Comparison of ENCODE assay signal across 14 mouse cellular contexts in genomic region chr7:101049326-101050087, GRCm38 (mm10). TPM values are rescaled to one million over a fixed set of nuclear protein-coding genes. Genes with fewer than 3 reads are reported as not detected.
A peak's percentile ranks its signal among the peaks of the same experiment; 100 is the strongest.
DNase-seq lines count a peak whose midpoint lies in the region; ATAC-seq and TF ChIP-seq lines count a peak whose summit lies in the region.
"Had no signal": no experiment of that assay in that cellular context is flagged by ENCODE, and none has a peak within 500 bp of the region (broad histone marks: within the 10 kb centered on the region; RNA-seq: fewer than 3 reads in every experiment).

No protein-coding gene starts in this region.

- ATAC-seq in lung, postnatal 0 days = peak; percentile 76
- ATAC-seq: forebrain, embryonic 13.5 days; intestine, embryonic 15.5 days; midbrain, embryonic 13.5 days had no signal

- H3K9ac ChIP-seq in lung, postnatal 0 days (replicated peaks; ENCODE audit: low read depth) = no peak overlapping the region
- H3K9ac ChIP-seq: forebrain, embryonic 13.5 days; intestine, embryonic 15.5 days; midbrain, embryonic 13.5 days had no signal

- no peak for TF ChIP-seq EP300 in lung, postnatal 0 days (IDR thresholded peaks at IDR 0.05)

- no peak overlapping the region for H3K4me2 ChIP-seq in lung, postnatal 0 days (replicated peaks; ENCODE audit: low read depth, low read length)
- H3K4me2 ChIP-seq: forebrain, embryonic 13.5 days; intestine, embryonic 15.5 days; midbrain, embryonic 13.5 days had no signal

- no peak for TF ChIP-seq CTCF in lung, postnatal 0 days (IDR thresholded peaks at IDR 0.05)

- no peaks in the 10 kb centered on the region for H3K9me3 ChIP-seq in heart, embryonic 10.5 days
- no peaks in the 10 kb centered on the region for H3K9me3 ChIP-seq in lung, postnatal 0 days (ENCODE audit: low read length)
- H3K9me3 ChIP-seq: forebrain, embryonic 13.5 days; intestine, embryonic 15.5 days; midbrain, embryonic 13.5 days had no signal

- 58% methylated on average over 7 of the region's 7 CpGs for WGBS in heart, embryonic 10.5 days
- WGBS in lung, postnatal 0 days = 59% methylated on average over 7 of the region's 7 CpGs

- peaks cover 31% of the 10 kb centered on the region for H3K4me1 ChIP-seq in heart, embryonic 10.5 days
- no peaks in the 10 kb centered on the region for H3K4me1 ChIP-seq in lung, postnatal 0 days (ENCODE audit: insufficient read depth, low read depth, low read length)
- H3K4me1 ChIP-seq: forebrain, embryonic 13.5 days had no signal

- peak; percentile 7 for DNase-seq in adipocyte (ENCODE audit: low spot score)
- peak; percentile 90 for DNase-seq in gastrocnemius, adult 18-20 months (ENCODE audit: low spot score)
- DNase-seq in heart, embryonic 10.5 days (ENCODE audit: low spot score) = no peak
- peak; percentile 76 for DNase-seq in lung, postnatal 0 days (ENCODE audit: low spot score)
- no peak for DNase-seq in urinary bladder, adult 2 months (ENCODE audit: low spot score)
- no peak for DNase-seq in urinary bladder, postnatal 25 days (ENCODE audit: low spot score)
- no peak for DNase-seq in ovary, postnatal 10 days (ENCODE audit: low spot score)
- DNase-seq: cerebellum, adult 9-11 months; layer of hippocampus, adult 9-11 months; left cerebral cortex, postnatal 4 days had no signal

- H3K27me3 ChIP-seq in heart, embryonic 10.5 days (ENCODE audit: insufficient read depth, poor library complexity, severe bottlenecking) = 0 out of 2 replicates have a peak, but pooled peaks cover 5% of the 10 kb centered on the region
- H3K27me3 ChIP-seq in lung, postnatal 0 days (replicated peaks; ENCODE audit: insufficient read depth, low read length) = no peaks in the 10 kb centered on the region
- H3K27me3 ChIP-seq: forebrain, embryonic 13.5 days; intestine, embryonic 15.5 days; midbrain, embryonic 13.5 days had no signal

- no peak overlapping the region for H3K4me3 ChIP-seq in heart, embryonic 10.5 days
- H3K4me3 ChIP-seq in lung, postnatal 0 days (ENCODE audit: low read depth, low read length) = no peak overlapping the region
- H3K4me3 ChIP-seq: forebrain, embryonic 13.5 days; intestine, embryonic 15.5 days; midbrain, embryonic 13.5 days had no signal

- H3K27ac ChIP-seq in heart, embryonic 10.5 days = peak overlapping the region; percentile 3; the same call in 1 of the 2 replicates
- H3K27ac ChIP-seq in lung, postnatal 0 days (ENCODE audit: low read length) = 0 out of 2 replicates have a peak overlapping the region, but pooled peaks have one; percentile 32
- H3K27ac ChIP-seq: forebrain, embryonic 13.5 days; intestine, embryonic 15.5 days; midbrain, embryonic 13.5 days had no signal

- H3K36me3 ChIP-seq in heart, embryonic 10.5 days = no peaks in the 10 kb centered on the region
- H3K36me3 ChIP-seq in lung, postnatal 0 days (ENCODE audit: insufficient read depth, low read length) = no peaks in the 10 kb centered on the region
- H3K36me3 ChIP-seq: intestine, embryonic 15.5 days; midbrain, embryonic 13.5 days had no signal

RNA-seq across cellular contexts. Expression of gene P2ry2, which starts 36.8 kb away (rescaled TPM):
- total RNA-seq in gastrocnemius, adult 18-20 months (2021) = 10 to 100 TPM; 30.7 to 32.7 TPM
- polyA plus RNA-seq in heart, embryonic 10.5 days (2016; fragmentation: Nextera tagmentation; extraction: Ambion mirVana) = 1.0 and 1.1 TPM in 2 replicates
- 11.5 and 11.6 TPM in 2 replicates for polyA plus RNA-seq in lung, postnatal 0 days (2015; fragmentation: Nextera tagmentation; extraction: Ambion mirVana)
- polyA plus RNA-seq in urinary bladder, adult 2 months (2012; rRNA removed) = 8.6 and 8.7 TPM in 2 replicates
- polyA plus RNA-seq: forebrain, embryonic 13.5 days; neural tube, embryonic 14.5 days had no signal

RNA-seq across cellular contexts. Expression of gene Fchsd2, which starts 43.2 kb away (rescaled TPM):
- 1 to 10 TPM; 5.2 to 6.3 TPM for total RNA-seq in gastrocnemius, adult 18-20 months (2021)
- polyA plus RNA-seq in heart, embryonic 10.5 days (2016; fragmentation: Nextera tagmentation; extraction: Ambion mirVana) = 14.2 and 17.3 TPM in 2 replicates
- polyA plus RNA-seq in lung, postnatal 0 days (2015; fragmentation: Nextera tagmentation; extraction: Ambion mirVana) = 16.0 and 17.7 TPM in 2 replicates
- polyA plus RNA-seq in urinary bladder, adult 2 months (2012; rRNA removed) = 10.0 and 12.0 TPM in 2 replicates

Comparison
In these comparisons a context has a peak if more than half of its experiments do, and no peak if none do; other contexts are left out.
1. DNase-seq: peak in adipocyte (single experiment), gastrocnemius, adult 18-20 months (single experiment) and lung, postnatal 0 days (single experiment); none in heart, embryonic 10.5 days (single experiment), urinary bladder, adult 2 months (single experiment), urinary bladder, postnatal 25 days (single experiment) and ovary, postnatal 10 days (single experiment).